Mouse (Mus musculus): ENCODE measurements around the gene Ndc80.
"Not testable (repeated sequence)": the region's sequence is repeated elsewhere in the genome, so short reads cannot be mapped to it uniquely, and the experiment has no call there.

The Ndc80 gene

GRCm38 (mm10) chr17:71526711-71527564 lies at the start of gene Ndc80:
TSS of gene Ndc80 (minus strand) at chr17:71526857.
- DNase-seq (ENCODE audit: low spot score): peak; percentile 93

GRCm38 (mm10) chr17:71561631-71562030 lies 35.0 kb upstream of the Ndc80 start:
- DNase-seq (ENCODE audit: low spot score): peak; percentile 54

GRCm38 (mm10) chr17:71552901-71553300 lies 26.2 kb upstream of the Ndc80 start:
- peak; percentile 44 for DNase-seq (ENCODE audit: low spot score)

- DNase-seq (ENCODE audit: low spot score): peak; percentile 86
Observed at GRCm38 (mm10) chr17:71551757-71552451, 25.2 kb upstream of the Ndc80 start, which contains the start of gene Spdya. TSS of gene Spdya (plus strand) at chr17:71552061.

GRCm38 (mm10) chr17:71551350-71551749 lies 24.7 kb upstream of the Ndc80 start:
- no peak for DNase-seq (ENCODE audit: low spot score)

- DNase-seq (ENCODE audit: low spot score): no peak
Observed at GRCm38 (mm10) chr17:71548586-71548985, 21.9 kb upstream of the Ndc80 start.

GRCm38 (mm10) chr17:71537164-71537563 lies 10.5 kb upstream of the Ndc80 start:
- no peak for DNase-seq (ENCODE audit: low spot score)

- not testable (repeated sequence) for DNase-seq (ENCODE audit: low spot score)
Observed at GRCm38 (mm10) chr17:71535595-71535994, 8.9 kb upstream of the Ndc80 start.

GRCm38 (mm10) chr17:71528042-71528441 lies 1.4 kb upstream of the Ndc80 start:
- DNase-seq (ENCODE audit: low spot score): no peak

GRCm38 (mm10) chr17:71526302-71526708 lies 352 bp downstream of the Ndc80 start:
- DNase-seq (ENCODE audit: low spot score): no peak

- no peak for DNase-seq (ENCODE audit: low spot score)
Observed at GRCm38 (mm10) chr17:71510297-71510696, 16.4 kb downstream of the Ndc80 start.

- no peak for DNase-seq (ENCODE audit: low spot score)
Observed at GRCm38 (mm10) chr17:71506832-71507231, 19.8 kb downstream of the Ndc80 start.

- no peak for DNase-seq (ENCODE audit: low spot score)
Observed at GRCm38 (mm10) chr17:71495784-71496183, 30.9 kb downstream of the Ndc80 start.

GRCm38 (mm10) chr17:71491332-71491686 lies 35.3 kb downstream of the Ndc80 start:
- DNase-seq (ENCODE audit: low spot score): no peak

GRCm38 (mm10) chr17:71490666-71491331 lies 35.9 kb downstream of the Ndc80 start:
- DNase-seq (ENCODE audit: low spot score): no peak

GRCm38 (mm10) chr17:71489703-71490461 lies 36.8 kb downstream of the Ndc80 start:
- no peak for DNase-seq (ENCODE audit: low spot score)

GRCm38 (mm10) chr17:71486231-71486851 lies 40.3 kb downstream of the Ndc80 start:
- no peak for DNase-seq (ENCODE audit: low spot score)

GRCm38 (mm10) chr17:71485791-71486230 lies 40.8 kb downstream of the Ndc80 start:
- DNase-seq (ENCODE audit: low spot score): no peak

- DNase-seq (ENCODE audit: low spot score): no peak
Observed at GRCm38 (mm10) chr17:71484711-71485110, 41.9 kb downstream of the Ndc80 start.

GRCm38 (mm10) chr17:71483418-71484060 lies 43.1 kb downstream of the Ndc80 start:
- DNase-seq (ENCODE audit: low spot score): no peak

- no peak for DNase-seq (ENCODE audit: low spot score)
Observed at GRCm38 (mm10) chr17:71479381-71479901, 47.2 kb downstream of the Ndc80 start.
